Mouse (Mus musculus) myocyte (in vitro differentiated cells): Measurements from ENCODE around the gene Colgalt2. TPM values are rescaled to one million over a fixed set of nuclear protein-coding genes. Genes with fewer than 3 reads are reported as not detected.

Experiments used
- H3K27me3 ChIP-seq: one replicate; pipeline ENCODE4 v1.6.1; 2011; ENCODE audit not compliant: control insufficient read depth, insufficient read depth, insufficient read length
- H3K36me3 ChIP-seq: one replicate; pipeline ENCODE4 v1.6.1; 2011; ENCODE audit not compliant: control insufficient read depth, insufficient read depth
- H3K4me2 ChIP-seq: one replicate; pipeline ENCODE4 v1.6.1; 2011; ENCODE audit warnings: low read depth, control low read depth
- H3K4me3 ChIP-seq: one replicate; pipeline ENCODE4 v1.5.1; 2011; ENCODE audit warnings: mild to moderate bottlenecking, control low read depth, moderate library complexity
- H3K79me2 ChIP-seq: one replicate; pipeline ENCODE4 v1.6.1; 2011; ENCODE audit not compliant: control insufficient read depth, insufficient read depth
- H3ac ChIP-seq: one replicate; pipeline ENCODE4 v1.6.1; 2011; ENCODE audit not compliant: control insufficient read depth, insufficient read length
- CEBPB ChIP-seq: IDR thresholded peaks from 2 replicates; pipeline ENCODE4 v1.6.1; 2011; ENCODE audit warnings: mild to moderate bottlenecking, moderate library complexity; ENCODE audit not compliant: poor library complexity, insufficient read depth, severe bottlenecking
- E2F4 ChIP-seq: IDR thresholded peaks from one replicate; pipeline ENCODE4 v1.6.1; 2011; ENCODE audit warnings: mild to moderate bottlenecking, control low read depth, moderate library complexity; ENCODE audit not compliant: insufficient read depth
- MAX ChIP-seq: IDR thresholded peaks from one replicate; pipeline ENCODE4 v1.6.1; 2011; ENCODE audit warnings: low read depth, mild to moderate bottlenecking, control low read depth
- MYOD1 ChIP-seq, 3 experiments: IDR thresholded peaks; one replicate each; pipeline ENCODE4 v1.6.1; 2011; ENCODE audit warnings: control low read depth in 2 of 3, low read depth in 2 of 3, mild to moderate bottlenecking in 2 of 3, moderate library complexity in 1 of 3; ENCODE audit not compliant: insufficient read length in 2 of 3, control insufficient read depth in 1 of 3
- MYOG ChIP-seq, 3 experiments: IDR thresholded peaks; one replicate each; pipeline ENCODE4 v1.6.1; 2011; ENCODE audit warnings: control low read depth in 2 of 3, low read depth in 2 of 3, mild to moderate bottlenecking in 2 of 3; ENCODE audit not compliant: insufficient read length in 2 of 3, control insufficient read depth in 1 of 3, insufficient read depth in 1 of 3
- POLR2A ChIP-seq: IDR thresholded peaks from one replicate; pipeline ENCODE4 v1.6.1; 2011; ENCODE audit warnings: low read depth, mild to moderate bottlenecking, control low read depth, moderate library complexity; ENCODE audit not compliant: insufficient read length
- POLR2AphosphoS2 ChIP-seq: IDR thresholded peaks from one replicate; pipeline ENCODE4 v1.6.1; 2011; ENCODE audit warnings: low read depth, control low read depth; ENCODE audit not compliant: insufficient read length
- REST ChIP-seq: IDR thresholded peaks from one replicate; pipeline ENCODE4 v1.6.1; 2011; ENCODE audit warnings: mild to moderate bottlenecking, control low read depth, moderate library complexity; ENCODE audit not compliant: insufficient read depth, insufficient read length
- SRF ChIP-seq: IDR thresholded peaks from one replicate; pipeline ENCODE4 v1.6.1; 2011; ENCODE audit warnings: low read depth; ENCODE audit not compliant: control insufficient read depth, insufficient read length
- TCF12 ChIP-seq: IDR thresholded peaks from one replicate; pipeline ENCODE4 v1.6.1; 2011; ENCODE audit warnings: mild to moderate bottlenecking, control low read depth; ENCODE audit not compliant: poor library complexity, insufficient read depth, severe bottlenecking
- TCF3 ChIP-seq: IDR thresholded peaks from one replicate; pipeline ENCODE4 v1.6.1; 2011; ENCODE audit warnings: low read depth, control low read depth; ENCODE audit not compliant: insufficient read length
- USF1 ChIP-seq: IDR thresholded peaks from one replicate; pipeline ENCODE4 v1.6.1; 2011; ENCODE audit warnings: low read depth, mild to moderate bottlenecking, control low read depth, moderate library complexity
- polyA plus RNA-seq: library from polyadenylated mRNA; unstranded; fragments of >200 nt; fragmentation: generic; extraction: Trizol; gene quantifications from one replicate; pipeline ENCODE4 v1.2.1, GENCODE M21; 2012; ENCODE audit warnings: missing spikeins

Gene Colgalt2
- polyA plus RNA-seq, 1 experiment = not detected

- no peaks in the 10 kb centered on the region for H3K27me3 ChIP-seq
- H3K4me2 ChIP-seq = no peak overlapping the region
- TF ChIP-seq MAX (no peak), MYOG (IDR thresholded peaks at IDR 0.05; ENCODE audit: control insufficient read depth in 1 of 3, insufficient read depth in 1 of 3, insufficient read length in 2 of 3, low read depth in 2 of 3) (no peak), TCF12 (no peak)
- no peak overlapping the region for H3K4me3 ChIP-seq
- H3K79me2 ChIP-seq = no peaks in the 10 kb centered on the region
- H3ac ChIP-seq = no peak overlapping the region
- H3K36me3 ChIP-seq = no peaks in the 10 kb centered on the region
Measured at GRCm38 (mm10) chr1:152476126-152476525, 76.5 kb downstream of the Colgalt2 start.

- Histone ChIP-seq H3K4me3 (no peak overlapping the region), H3ac (no peak overlapping the region)
- TF ChIP-seq SRF (no peak), TCF3 (no peak), MYOG (IDR thresholded peaks at IDR 0.05; ENCODE audit: control insufficient read depth in 1 of 3, insufficient read depth in 1 of 3, insufficient read length in 2 of 3, low read depth in 2 of 3) (no peak), POLR2AphosphoS2 (no peak), POLR2A (no peak), TCF12 (no peak), USF1 (no peak), E2F4 (no peak), MYOD1 (IDR thresholded peaks at IDR 0.05; ENCODE audit: control insufficient read depth in 1 of 3, insufficient read length in 2 of 3, low read depth in 2 of 3) (no peak), REST (no peak)
Measured at GRCm38 (mm10) chr1:152490842-152491241, 91.2 kb downstream of the Colgalt2 start.

GRCm38 (mm10) chr1:152492258-152492657 is 92.6 kb downstream of the Colgalt2 start:
- Histone ChIP-seq H3ac (no peak overlapping the region), H3K4me2 (no peak overlapping the region), H3K79me2 (no peaks in the 10 kb centered on the region), H3K36me3 (no peaks in the 10 kb centered on the region), H3K4me3 (no peak overlapping the region), H3K27me3 (peaks cover 5% of the 10 kb centered on the region)
- TF ChIP-seq USF1 (no peak), E2F4 (no peak), MAX (no peak), REST (no peak), POLR2AphosphoS2 (no peak), CEBPB (no peak), MYOD1 (IDR thresholded peaks at IDR 0.05; ENCODE audit: control insufficient read depth in 1 of 3, insufficient read length in 2 of 3, low read depth in 2 of 3) (no peak)

More at GRCm38 (mm10) chr1:152490842-152491241, 91.2 kb downstream of the Colgalt2 start:
- peaks cover 5% of the 10 kb centered on the region for H3K27me3 ChIP-seq
- no peak overlapping the region for H3K4me2 ChIP-seq
- H3K79me2 ChIP-seq = no peaks in the 10 kb centered on the region
- H3K36me3 ChIP-seq = no peaks in the 10 kb centered on the region

GRCm38 (mm10) chr1:152496831-152497230 is 97.2 kb downstream of the Colgalt2 start:
- H3ac ChIP-seq = no peak overlapping the region

GRCm38 (mm10) chr1:152497581-152497980 is 98.0 kb downstream of the Colgalt2 start:
- H3K79me2 ChIP-seq = no peaks in the 10 kb centered on the region
- no peaks in the 10 kb centered on the region for H3K36me3 ChIP-seq
- TF ChIP-seq E2F4 = no peak
- no peak for TF ChIP-seq TCF3
- TF ChIP-seq MYOG (IDR thresholded peaks at IDR 0.05; ENCODE audit: control insufficient read depth in 1 of 3, insufficient read depth in 1 of 3, insufficient read length in 2 of 3, low read depth in 2 of 3) = no peak
- TF ChIP-seq TCF12 = no peak
- TF ChIP-seq REST = no peak
- TF ChIP-seq POLR2AphosphoS2 = no peak
- TF ChIP-seq USF1 = no peak
- TF ChIP-seq MAX = no peak
- no peak for TF ChIP-seq SRF
- TF ChIP-seq MYOD1 (IDR thresholded peaks at IDR 0.05; ENCODE audit: control insufficient read depth in 1 of 3, insufficient read length in 2 of 3, low read depth in 2 of 3) = no peak
- no peak for TF ChIP-seq POLR2A
- TF ChIP-seq CEBPB = no peak
- H3K4me2 ChIP-seq = peak overlapping the region; percentile 34
- no peak overlapping the region for H3K4me3 ChIP-seq
- H3K27me3 ChIP-seq = no peaks in the 10 kb centered on the region
- no peak overlapping the region for H3ac ChIP-seq

More at GRCm38 (mm10) chr1:152496831-152497230, 97.2 kb downstream of the Colgalt2 start:
- Histone ChIP-seq H3K4me2 (no peak overlapping the region), H3K27me3 (no peaks in the 10 kb centered on the region), H3K4me3 (no peak overlapping the region), H3K79me2 (no peaks in the 10 kb centered on the region), H3K36me3 (no peaks in the 10 kb centered on the region)
- TF ChIP-seq REST (no peak), MAX (no peak), SRF (no peak), POLR2A (no peak), CEBPB (no peak)
